ENCODE assay signal across 10 mouse cellular contexts in genomic region chr3:102466587-102466986, GRCm38 (mm10). TPM values are rescaled to one million over a fixed set of nuclear protein-coding genes. Genes with fewer than 3 reads are reported as not detected.
DNase-seq lines count a peak whose midpoint lies in the region; ATAC-seq and TF ChIP-seq lines count a peak whose summit lies in the region.
"Had no signal": no experiment of that assay in that cellular context is flagged by ENCODE, and none has a peak within 500 bp of the region (broad histone marks: within the 10 kb centered on the region; RNA-seq: fewer than 3 reads in every experiment).

No protein-coding gene starts in this region.

- H3K4me2 ChIP-seq in embryonic facial prominence, embryonic 11.5 days (ENCODE audit: low read depth, low read length), result no peak overlapping the region
- H3K4me2 ChIP-seq in heart, embryonic 12.5 days, result no peak overlapping the region
- H3K4me2 ChIP-seq: heart, embryonic 13.5 days had no signal

- H3K27ac ChIP-seq in embryonic facial prominence, embryonic 11.5 days (replicated peaks; ENCODE audit: low read depth, low read length), result no peak overlapping the region
- H3K27ac ChIP-seq in heart, embryonic 12.5 days (ENCODE audit: poor library complexity, severe bottlenecking), result no peak overlapping the region
- H3K27ac ChIP-seq in small intestine, adult 2 months (ENCODE audit: insufficient read depth, low read depth, low read length), result no peak overlapping the region
- H3K27ac ChIP-seq: heart, embryonic 13.5 days had no signal

- no peaks in the 10 kb centered on the region for H3K4me1 ChIP-seq in embryonic facial prominence, embryonic 11.5 days (ENCODE audit: control insufficient read depth, insufficient read depth, low read length)
- H3K4me1 ChIP-seq in heart, embryonic 12.5 days (replicated peaks), result 0 out of 2 replicates have a peak, but pooled peaks cover 7% of the 10 kb centered on the region
- no peaks in the 10 kb centered on the region for H3K4me1 ChIP-seq in small intestine, adult 2 months (ENCODE audit: control insufficient read depth, insufficient read depth, insufficient read length, low read length)

- no peak for TF ChIP-seq POLR2A in small intestine, adult 2 months (IDR thresholded peaks at IDR 0.05; ENCODE audit: low read depth, low read length)

- TF ChIP-seq CTCF in small intestine, adult 2 months (IDR thresholded peaks at IDR 0.05; ENCODE audit: extremely low read depth, insufficient read length, insufficient replicate concordance, low read depth, low read length), result peak; percentile 53; the same call in 1 of the 2 replicates

- H3K9ac ChIP-seq in embryonic facial prominence, embryonic 11.5 days (replicated peaks; ENCODE audit: low read length), result no peak overlapping the region
- no peak overlapping the region for H3K9ac ChIP-seq in heart, embryonic 12.5 days
- H3K9ac ChIP-seq: heart, embryonic 13.5 days had no signal

- no peaks in the 10 kb centered on the region for H3K9me3 ChIP-seq in embryonic facial prominence, embryonic 11.5 days (replicated peaks; ENCODE audit: control insufficient read depth, low read length)
- H3K9me3 ChIP-seq in heart, embryonic 12.5 days (replicated peaks), result no peaks in the 10 kb centered on the region
- H3K9me3 ChIP-seq: heart, embryonic 13.5 days had no signal

- no peaks in the 10 kb centered on the region for H3K36me3 ChIP-seq in embryonic facial prominence, embryonic 11.5 days (replicated peaks; ENCODE audit: control insufficient read depth, insufficient read depth, low read depth, low read length)
- no peaks in the 10 kb centered on the region for H3K36me3 ChIP-seq in heart, embryonic 12.5 days
- H3K36me3 ChIP-seq in small intestine, adult 2 months (ENCODE audit: control insufficient read depth, insufficient read depth, low read length), result no peaks in the 10 kb centered on the region
- H3K36me3 ChIP-seq: heart, embryonic 13.5 days had no signal

- DNase-seq in CD4-positive, CD25-positive, alpha-beta regulatory T cell, adult 2 months (ENCODE audit: low read depth, low spot score), result peak; percentile 19
- peak; percentile 63 for DNase-seq in adrenal gland, postnatal 14 days
- DNase-seq in embryonic facial prominence, embryonic 11.5 days (ENCODE audit: low spot score), result peak; percentile 80
- DNase-seq in layer of hippocampus, adult 9-10 months (ENCODE audit: low spot score), result peak; percentile 31

- H3K4me3 ChIP-seq in embryonic facial prominence, embryonic 11.5 days (ENCODE audit: low read depth, low read length), result no peak overlapping the region
- H3K4me3 ChIP-seq in heart, embryonic 12.5 days, result no peak overlapping the region
- no peak overlapping the region for H3K4me3 ChIP-seq in small intestine, adult 2 months (ENCODE audit: low read depth, low read length)
- H3K4me3 ChIP-seq: heart, embryonic 13.5 days had no signal

- WGBS in embryonic facial prominence, embryonic 11.5 days, result 17% methylated on average over 3 of the region's 3 CpGs
- WGBS in heart, embryonic 12.5 days, result 20% methylated on average over 3 of the region's 3 CpGs
- WGBS in small intestine, adult 2 months, result 20% methylated on average over 3 of the region's 3 CpGs

- H3K27me3 ChIP-seq in embryonic facial prominence, embryonic 11.5 days (ENCODE audit: control insufficient read depth, insufficient read depth, low read length), result peaks cover 5% of the 10 kb centered on the region
- H3K27me3 ChIP-seq in heart, embryonic 12.5 days (replicated peaks), result peaks cover 56% of the 10 kb centered on the region
- no peaks in the 10 kb centered on the region for H3K27me3 ChIP-seq in small intestine, adult 2 months (ENCODE audit: control insufficient read depth, insufficient read depth, low read length)

- ATAC-seq in CD4-positive, CD25-positive, alpha-beta regulatory T cell, adult 4 months, result no peak
- no peak for ATAC-seq in embryonic facial prominence, embryonic 11.5 days (replicated peaks; ENCODE audit: insufficient number of reproducible peaks, low FRiP score, low TSS enrichment, low read depth)
- ATAC-seq in heart, embryonic 12.5 days (ENCODE audit: insufficient number of reproducible peaks, low FRiP score), result 0 out of 2 replicates have a peak, but pooled peaks have one; percentile 57
- peak; percentile 40; the same call in 1 of the 2 replicates for ATAC-seq in megakaryocyte, adult 5-6 weeks (ENCODE audit: poor library complexity, severe bottlenecking)

RNA-seq across cellular contexts. Expression of gene Ngf, which starts 3.1 kb away (rescaled TPM):
- not detected for polyA plus RNA-seq in CD4-positive, CD25-positive, alpha-beta regulatory T cell, adult 4 months (2017; shearing (Covaris generic))
- total RNA-seq in adrenal gland, postnatal 14 days (2021), result 2.8 and 3.6 TPM in 2 replicates
- polyA plus RNA-seq in embryonic facial prominence, embryonic 11.5 days (2014; fragmentation: Nextera tagmentation; extraction: Ambion mirVana), result 4.6 and 4.9 TPM in 2 replicates
- 0.26 and 0.42 TPM in 2 replicates for polyA plus RNA-seq in heart, embryonic 12.5 days (2016; fragmentation: Nextera tagmentation; extraction: Ambion mirVana)
- total RNA-seq in megakaryocyte, adult 5-6 weeks (2015), result not detected in 2 replicates
- total RNA-seq in megakaryocyte, adult 5-6 weeks (2017), result not detected in 2 replicates
- 2.0 and 2.1 TPM in 2 replicates for polyA plus RNA-seq in small intestine, adult 2 months (2012; rRNA removed)
- total RNA-seq: neutrophil, adult 5-6 weeks had no signal

Comparison
In these comparisons a context has a peak if more than half of its experiments do, and no peak if none do; other contexts are left out.
1. DNase-seq: peak in every context shown above with its lines; median percentile 80 in embryonic facial prominence, embryonic 11.5 days; 63 in adrenal gland, postnatal 14 days; 31 in layer of hippocampus, adult 9-10 months; 19 in CD4-positive, CD25-positive, alpha-beta regulatory T cell, adult 2 months.
2. ATAC-seq: peak in heart, embryonic 12.5 days (single experiment) and megakaryocyte, adult 5-6 weeks (single experiment); none in CD4-positive, CD25-positive, alpha-beta regulatory T cell, adult 4 months (single experiment) and embryonic facial prominence, embryonic 11.5 days (single experiment).